Mouse (Mus musculus) E14TG2a.4 (cell line): ENCODE results near the gene Rcan1.

Experiments used
- CTCF ChIP-seq: conservative IDR thresholded peaks from 2 replicates; pipeline ENCODE4 v1.5.1; 2014; ENCODE audit warnings: low read length
- NANOG ChIP-seq: IDR thresholded peaks from 2 replicates; pipeline ENCODE4 v1.6.1; 2014; ENCODE audit warnings: borderline replicate concordance, low read length, mixed read lengths
- POU5F1 ChIP-seq: IDR thresholded peaks from 2 replicates; pipeline ENCODE4 v1.6.1; 2014; ENCODE audit warnings: low read length, borderline replicate concordance

GRCm38 (mm10) chr16:92503105-92503504 lies 32.4 kb upstream of the Rcan1 start:
- no peak for TF ChIP-seq CTCF
- TF ChIP-seq POU5F1 = no peak
- TF ChIP-seq NANOG = no peak
